Mouse (Mus musculus) bone marrow macrophage, adult 2 months (primary cell): ENCODE measurements around the gene Nfyb. TPM values are rescaled to one million over a fixed set of nuclear protein-coding genes. Genes with fewer than 3 reads are reported as not detected.

Experiments used
- H3K27ac ChIP-seq: 2 replicates; pipeline ENCODE4 v1.5.1; 2012; ENCODE audit warnings: low read depth, low read length; ENCODE audit not compliant: insufficient read depth
- H3K4me1 ChIP-seq: 2 replicates; pipeline ENCODE4 v1.6.1; 2012; ENCODE audit warnings: low read length; ENCODE audit not compliant: control insufficient read depth, insufficient read depth
- H3K4me3 ChIP-seq: 2 replicates; pipeline ENCODE4 v1.5.1; 2012; ENCODE audit warnings: mild to moderate bottlenecking, low read length, moderate library complexity; ENCODE audit not compliant: insufficient read depth
- CTCF ChIP-seq: IDR thresholded peaks from 2 replicates; pipeline ENCODE4 v1.5.1; 2012; ENCODE audit warnings: low read depth, mild to moderate bottlenecking, low read length, moderate library complexity
- POLR2A ChIP-seq: IDR thresholded peaks from 2 replicates; pipeline ENCODE4 v1.6.1; 2012; ENCODE audit warnings: mild to moderate bottlenecking, low read depth, low read length, borderline replicate concordance
- polyA plus RNA-seq: library from polyadenylated mRNA; stranded (reverse); fragments of >200 nt; gene quantifications from 2 replicates; pipeline ENCODE4 v1.2.4, GENCODE M21; 2012; ENCODE audit not compliant: missing spikeins, insufficient read depth, insufficient read length

Gene Nfyb
- polyA plus RNA-seq, 1 experiment, result 17.1 TPM

GRCm38 (mm10) chr10:82798312-82798933 is 34.5 kb upstream of the Nfyb start:
- Histone ChIP-seq H3K4me1 (peaks cover 19% of the 10 kb centered on the region), H3K27ac (no peak overlapping the region), H3K4me3 (no peak overlapping the region)
- TF ChIP-seq POLR2A (no peak), CTCF (no peak)

GRCm38 (mm10) chr10:82797119-82797491 is 33.2 kb upstream of the Nfyb start:
- peaks cover 19% of the 10 kb centered on the region for H3K4me1 ChIP-seq
- H3K27ac ChIP-seq, result no peak overlapping the region
- no peak overlapping the region for H3K4me3 ChIP-seq
- TF ChIP-seq CTCF (no peak), POLR2A (no peak)

DNA sequence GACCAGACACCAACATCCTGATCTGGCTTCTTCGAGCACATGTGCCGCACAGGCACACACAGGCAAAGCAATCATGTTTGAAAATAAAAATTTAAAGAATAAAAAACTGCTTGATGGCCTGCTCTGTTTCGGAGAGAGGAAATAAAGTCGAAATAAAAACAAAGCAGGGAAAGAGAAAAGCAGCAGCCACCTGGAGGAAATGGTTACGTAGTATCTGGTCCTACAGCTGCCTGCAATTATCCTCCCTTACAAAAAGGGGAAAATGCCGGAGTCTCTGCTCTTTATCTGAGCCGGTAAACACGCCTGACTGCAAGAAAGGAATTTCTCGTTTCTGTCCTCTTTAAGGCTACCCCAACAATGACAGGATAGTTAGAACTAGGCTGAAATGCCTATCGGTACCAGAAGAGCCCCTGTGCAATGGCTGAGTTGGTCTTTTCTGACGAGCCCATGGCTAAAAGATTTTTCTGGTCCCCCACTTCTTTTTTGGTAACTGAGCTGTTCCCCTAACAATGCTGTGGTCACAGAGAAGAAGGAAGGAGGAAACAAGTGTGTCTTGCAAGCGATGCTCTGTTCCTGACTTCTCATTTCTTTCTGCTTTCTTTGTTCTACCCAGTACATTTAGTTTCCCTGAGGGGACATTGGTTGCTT is 32.7 kb upstream of the Nfyb start:
- H3K4me1 ChIP-seq, result peaks cover 19% of the 10 kb centered on the region
- no peak overlapping the region for H3K27ac ChIP-seq
- H3K4me3 ChIP-seq, result peak overlapping the region; percentile 19; the same call in 1 of the 2 replicates
- TF ChIP-seq POLR2A (no peak), CTCF (no peak)

- H3K4me1 ChIP-seq, result peaks cover 19% of the 10 kb centered on the region
- TF ChIP-seq POLR2A (no peak), CTCF (no peak)
- no peak overlapping the region for H3K27ac ChIP-seq
- no peak overlapping the region for H3K4me3 ChIP-seq
Measured at GRCm38 (mm10) chr10:82795767-82796166, 31.8 kb upstream of the Nfyb start.

DNA sequence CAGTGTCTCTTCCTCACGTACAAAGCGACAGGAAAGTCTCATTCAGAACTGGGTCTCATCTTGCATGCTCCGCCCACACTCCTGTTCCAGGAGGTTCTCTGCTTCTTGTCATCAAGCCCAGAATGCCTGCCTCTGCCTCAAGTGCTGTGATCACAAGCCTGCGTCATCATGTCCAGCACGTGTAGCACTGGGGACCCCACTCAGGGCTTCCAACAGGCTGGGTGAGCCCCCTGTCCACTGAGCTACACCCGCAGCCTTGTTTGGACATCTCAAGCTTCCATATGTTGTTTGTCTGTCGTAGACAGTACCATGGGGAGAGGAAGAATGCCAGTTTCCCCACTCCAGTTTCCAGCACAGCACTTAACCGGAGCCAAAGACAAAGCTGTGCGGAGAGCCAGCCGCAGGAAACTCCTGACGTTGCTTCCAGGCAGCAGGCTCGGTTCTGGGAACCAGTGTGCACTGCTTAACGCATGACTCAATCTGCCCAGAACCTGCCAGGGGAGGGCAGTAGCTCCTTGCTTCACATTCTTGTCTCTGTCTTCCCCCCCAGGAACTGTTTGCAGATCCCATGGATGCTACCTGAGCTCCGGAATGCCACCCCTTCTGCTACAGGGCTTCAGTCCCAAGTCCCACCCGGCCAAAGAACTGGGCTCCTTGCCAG is 31.3 kb upstream of the Nfyb start:
- TF ChIP-seq CTCF (no peak), POLR2A (no peak)
- Histone ChIP-seq H3K27ac (no peak overlapping the region), H3K4me3 (no peak overlapping the region), H3K4me1 (peaks cover 19% of the 10 kb centered on the region)

GRCm38 (mm10) chr10:82792311-82792710 is 28.4 kb upstream of the Nfyb start:
- H3K4me1 ChIP-seq, result peaks cover 19% of the 10 kb centered on the region
- H3K27ac ChIP-seq, result no peak overlapping the region
- H3K4me3 ChIP-seq, result no peak overlapping the region
- TF ChIP-seq CTCF, result no peak
- TF ChIP-seq POLR2A, result no peak

GRCm38 (mm10) chr10:82791713-82792112 is 27.8 kb upstream of the Nfyb start:
- no peak overlapping the region for H3K4me3 ChIP-seq
- H3K27ac ChIP-seq, result no peak overlapping the region
- peaks cover 16% of the 10 kb centered on the region for H3K4me1 ChIP-seq
- TF ChIP-seq POLR2A, result no peak
- TF ChIP-seq CTCF, result no peak

DNA sequence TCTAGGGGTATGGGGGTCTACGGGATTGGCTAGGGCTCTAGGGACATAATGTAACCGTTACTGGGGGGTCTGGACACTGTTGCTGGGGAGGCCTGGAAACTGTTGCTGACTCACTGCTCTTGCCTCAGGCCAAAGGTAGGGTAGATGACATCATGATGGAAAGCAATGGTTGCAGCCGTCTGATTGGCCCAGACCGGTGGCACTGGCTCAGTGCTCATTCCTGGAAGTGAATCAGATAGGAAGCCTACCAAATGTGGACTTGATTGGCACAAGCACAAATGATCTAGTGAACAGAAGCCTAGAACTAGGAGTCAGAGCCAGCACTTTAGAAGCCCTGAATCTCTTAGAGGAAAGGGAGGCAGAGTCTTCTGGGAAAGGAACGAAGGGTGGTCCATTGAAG is 26.6 kb upstream of the Nfyb start:
- H3K4me3 ChIP-seq, result no peak overlapping the region
- TF ChIP-seq CTCF (no peak), POLR2A (no peak)

GRCm38 (mm10) chr10:82789181-82789580 is 25.2 kb upstream of the Nfyb start:
- TF ChIP-seq POLR2A (no peak), CTCF (no peak)
- Histone ChIP-seq H3K4me3 (no peak overlapping the region), H3K4me1 (peaks cover 7% of the 10 kb centered on the region), H3K27ac (no peak overlapping the region)

More for the DNA sequence above, 26.6 kb upstream of the Nfyb start:
- Histone ChIP-seq H3K27ac (no peak overlapping the region), H3K4me1 (peaks cover 8% of the 10 kb centered on the region)

DNA sequence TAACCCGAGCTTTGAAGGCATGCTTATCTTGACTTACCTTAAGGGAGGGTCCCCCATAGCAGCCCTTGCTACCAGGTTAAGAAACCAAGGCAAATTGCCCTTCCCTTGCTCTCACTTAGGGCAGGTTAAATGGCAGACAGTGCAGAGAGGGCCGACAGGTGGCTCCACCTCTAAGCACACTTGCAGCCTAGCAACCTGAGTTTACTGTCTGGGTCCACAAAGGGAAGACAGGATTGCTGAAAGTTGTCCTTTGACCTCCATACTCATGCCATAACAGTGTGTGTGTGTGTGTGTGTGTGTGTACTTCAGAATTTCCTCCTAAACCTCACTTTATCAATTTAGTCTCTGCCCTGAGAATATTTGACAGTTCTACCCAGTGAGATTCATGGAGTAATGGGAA is 18.5 kb upstream of the Nfyb start:
- H3K27ac ChIP-seq, result no peak overlapping the region
- TF ChIP-seq CTCF (no peak), POLR2A (no peak)
- H3K4me3 ChIP-seq, result no peak overlapping the region
- H3K4me1 ChIP-seq, result peaks cover 13% of the 10 kb centered on the region
